Mouse (Mus musculus): ENCODE data around the gene Gm42674. TPM values are rescaled to one million over a fixed set of nuclear protein-coding genes. Genes with fewer than 3 reads are reported as not detected.

Gene Gm42674
- polyA plus RNA-seq, 1 experiment: not detected

- no peak for DNase-seq (ENCODE audit: extremely low spot score in 1 of 2, low spot score in 1 of 2)
Measured at GRCm38 (mm10) chr3:90617586-90617985, 15.9 kb downstream of the Gm42674 start.

- no peak for DNase-seq (ENCODE audit: extremely low spot score in 1 of 2, low spot score in 1 of 2)
Measured at GRCm38 (mm10) chr3:90621552-90621951, 19.8 kb downstream of the Gm42674 start.

GRCm38 (mm10) chr3:90623435-90624071 lies 21.8 kb downstream of the Gm42674 start:
- peak in 1 of 2 experiments; percentile 64 for DNase-seq (ENCODE audit: extremely low spot score in 1 of 2, low spot score in 1 of 2)

- DNase-seq (ENCODE audit: extremely low spot score in 1 of 2, low spot score in 1 of 2): no peak
Measured at GRCm38 (mm10) chr3:90625496-90625895, 23.8 kb downstream of the Gm42674 start.

GRCm38 (mm10) chr3:90626266-90627021 lies 24.7 kb downstream of the Gm42674 start:
- no peak for DNase-seq (ENCODE audit: extremely low spot score in 1 of 2, low spot score in 1 of 2)

GRCm38 (mm10) chr3:90627366-90627765 lies 25.7 kb downstream of the Gm42674 start:
- no peak for DNase-seq (ENCODE audit: extremely low spot score in 1 of 2, low spot score in 1 of 2)

GRCm38 (mm10) chr3:90627807-90628206 lies 26.1 kb downstream of the Gm42674 start:
- no peak for DNase-seq (ENCODE audit: extremely low spot score in 1 of 2, low spot score in 1 of 2)

- no peak for DNase-seq (ENCODE audit: extremely low spot score in 1 of 2, low spot score in 1 of 2)
Measured at GRCm38 (mm10) chr3:90629298-90629697, 27.6 kb downstream of the Gm42674 start.

- DNase-seq (ENCODE audit: extremely low spot score in 1 of 2, low spot score in 1 of 2): no peak
Measured at GRCm38 (mm10) chr3:90631984-90632383, 30.3 kb downstream of the Gm42674 start.

- no peak for DNase-seq (ENCODE audit: extremely low spot score in 1 of 2, low spot score in 1 of 2)
Measured at GRCm38 (mm10) chr3:90638511-90639275, 37.0 kb downstream of the Gm42674 start.

- DNase-seq (ENCODE audit: extremely low spot score in 1 of 2, low spot score in 1 of 2): no peak
Measured at GRCm38 (mm10) chr3:90639511-90640154, 37.9 kb downstream of the Gm42674 start.

GRCm38 (mm10) chr3:90640981-90641380 lies 39.3 kb downstream of the Gm42674 start:
- DNase-seq (ENCODE audit: extremely low spot score in 1 of 2, low spot score in 1 of 2): no peak

- DNase-seq (ENCODE audit: extremely low spot score in 1 of 2, low spot score in 1 of 2): peak in 1 of 2 experiments; percentile 63
Measured at GRCm38 (mm10) chr3:90644220-90644619, 42.5 kb downstream of the Gm42674 start.

GRCm38 (mm10) chr3:90647291-90647690 lies 45.6 kb downstream of the Gm42674 start:
- DNase-seq (ENCODE audit: extremely low spot score in 1 of 2, low spot score in 1 of 2): no peak

- peak; percentile 33 to 58 for DNase-seq (ENCODE audit: extremely low spot score in 1 of 2, low spot score in 1 of 2)
Measured at GRCm38 (mm10) chr3:90648981-90649380, 47.3 kb downstream of the Gm42674 start.

GRCm38 (mm10) chr3:90649832-90650231 lies 48.1 kb downstream of the Gm42674 start:
- no peak for DNase-seq (ENCODE audit: extremely low spot score in 1 of 2, low spot score in 1 of 2)

GRCm38 (mm10) chr3:90652878-90653508 lies 51.3 kb downstream of the Gm42674 start:
- peak; percentile 68 to 94 for DNase-seq (ENCODE audit: extremely low spot score in 1 of 2, low spot score in 1 of 2)

- no peak for DNase-seq (ENCODE audit: extremely low spot score in 1 of 2, low spot score in 1 of 2)
Measured at GRCm38 (mm10) chr3:90653717-90654116, 52.0 kb downstream of the Gm42674 start, which contains the start of gene S100a7a. S100a7a (plus strand) TSS chr3:90654017.

All from frontal cortex, adult 2 months (tissue).